Mouse (Mus musculus): ENCODE data around the gene Zfp503. TPM values are rescaled to one million over a fixed set of nuclear protein-coding genes. Genes with fewer than 3 reads are reported as not detected.

Zfp503 gene
- polyA plus RNA-seq, 1 experiment = 6.8 TPM

DNA sequence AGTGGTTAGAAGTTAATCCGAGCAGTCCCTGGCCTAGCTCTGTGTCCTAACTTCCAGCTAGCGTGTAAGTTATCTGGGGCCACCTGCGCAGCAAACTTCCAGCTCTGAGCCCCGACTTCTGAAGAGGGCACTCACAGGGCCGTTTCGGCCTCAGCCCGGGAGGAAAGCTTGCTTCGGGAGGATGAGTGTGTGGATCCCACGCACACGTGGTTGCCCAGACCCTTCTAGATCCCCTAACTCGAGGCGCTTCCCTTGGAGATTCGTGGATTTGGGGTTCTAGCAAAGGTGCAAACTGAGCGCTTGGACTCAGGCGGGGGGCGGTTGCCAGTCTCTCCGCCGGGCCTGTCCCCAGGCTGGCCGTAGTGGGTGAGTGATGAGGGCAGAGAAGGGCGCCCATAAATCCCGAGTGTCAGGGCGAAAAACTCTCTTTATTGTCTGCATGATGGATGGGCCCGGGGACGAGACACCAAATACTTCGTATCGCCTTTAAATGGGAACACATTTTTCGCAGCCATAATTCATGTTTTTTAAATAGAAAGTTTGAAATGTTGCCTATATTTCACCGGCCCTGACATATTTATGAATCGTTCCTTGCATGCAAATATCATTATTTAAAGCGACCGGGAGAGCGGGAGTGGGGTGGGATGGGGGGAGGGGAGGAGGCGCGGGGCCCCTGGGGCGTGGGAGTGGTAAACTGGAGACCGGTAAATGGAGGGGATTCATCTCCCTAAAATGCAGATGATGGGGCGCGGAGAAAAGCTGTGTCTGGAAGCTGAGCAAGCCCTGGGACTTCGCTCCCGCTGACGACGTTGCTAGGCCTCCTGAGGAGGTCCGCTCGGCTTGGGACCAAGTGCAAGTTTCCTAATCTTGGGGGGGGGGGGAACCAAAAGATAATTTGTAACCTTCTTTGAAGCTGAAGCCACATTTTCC is 4.9 kb upstream of the Zfp503 start:
- no peak for DNase-seq (ENCODE audit: low read depth, low spot score)
- WGBS = 18% methylated on average over 44 of the region's 44 CpGs

DNA sequence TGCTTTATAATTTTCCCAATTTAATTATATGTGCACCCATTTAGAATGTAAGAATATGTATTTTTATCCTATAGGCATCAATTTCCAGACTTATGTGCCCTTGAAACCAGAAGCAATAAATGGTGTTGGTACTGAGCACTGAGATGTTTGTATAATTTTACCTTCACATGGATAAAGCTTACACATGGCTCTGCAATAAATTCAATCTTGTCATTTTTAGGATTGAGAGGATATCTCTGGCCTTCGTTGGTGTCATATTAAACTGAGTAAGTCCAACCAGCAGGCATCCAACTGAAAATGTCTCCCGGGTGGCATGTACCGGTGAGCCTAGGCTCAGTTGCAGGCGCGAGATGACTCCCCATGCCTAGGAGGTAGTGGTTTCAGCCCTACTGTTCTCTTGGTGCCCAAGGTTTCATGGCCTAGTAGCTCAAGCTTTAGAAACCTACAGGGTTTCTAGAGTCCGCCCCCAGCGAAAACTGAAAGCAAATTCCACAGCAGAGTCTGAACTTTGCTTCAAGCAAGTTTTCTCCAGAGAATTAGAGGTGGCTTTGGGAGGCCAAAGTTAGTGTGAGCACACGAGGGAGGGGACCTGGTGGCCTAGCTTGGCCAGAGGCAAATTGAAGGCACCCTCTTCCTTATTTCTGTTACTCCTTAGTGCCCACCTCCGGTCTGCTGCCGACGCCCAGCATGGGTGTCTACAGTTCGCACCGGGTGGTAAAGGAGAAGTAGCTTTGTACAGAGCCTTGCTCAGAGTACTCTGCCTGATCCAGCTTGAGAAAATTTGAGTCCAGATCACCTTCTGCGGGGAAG is 4.1 kb upstream of the Zfp503 start:
- no peak for DNase-seq (ENCODE audit: low read depth, low spot score)
- WGBS = 36% methylated on average over 14 of the region's 14 CpGs

DNA sequence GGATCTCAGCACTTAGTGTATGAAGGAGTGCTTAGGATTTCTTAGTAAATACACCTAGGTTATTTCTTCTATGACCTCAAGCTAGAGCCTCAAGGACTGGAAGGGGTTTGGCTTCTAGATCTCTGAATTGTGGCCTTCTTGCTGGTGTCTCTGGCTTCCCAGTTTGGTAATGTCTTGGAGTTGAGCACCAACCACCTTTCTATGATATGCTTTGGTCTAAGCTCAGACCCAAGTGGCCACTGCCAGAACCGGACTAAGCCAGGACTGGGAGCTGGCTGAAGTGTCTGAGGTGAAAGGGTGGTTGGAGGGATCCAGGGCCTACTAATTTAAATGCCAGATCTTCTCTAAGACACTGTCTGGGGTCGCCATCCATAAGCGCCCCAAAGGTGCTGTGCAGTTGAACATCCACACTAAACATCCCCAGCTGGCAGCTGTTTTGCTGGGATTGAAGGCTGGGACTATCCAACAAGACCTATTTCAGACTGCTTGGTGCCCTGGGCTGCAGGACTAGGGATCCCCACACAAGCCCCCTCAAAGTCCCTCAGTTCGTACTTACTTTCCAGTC is 3.0 kb upstream of the Zfp503 start:
- DNase-seq (ENCODE audit: low read depth, low spot score) = no peak
- 88% methylated on average over 4 of the region's 4 CpGs for WGBS

DNA sequence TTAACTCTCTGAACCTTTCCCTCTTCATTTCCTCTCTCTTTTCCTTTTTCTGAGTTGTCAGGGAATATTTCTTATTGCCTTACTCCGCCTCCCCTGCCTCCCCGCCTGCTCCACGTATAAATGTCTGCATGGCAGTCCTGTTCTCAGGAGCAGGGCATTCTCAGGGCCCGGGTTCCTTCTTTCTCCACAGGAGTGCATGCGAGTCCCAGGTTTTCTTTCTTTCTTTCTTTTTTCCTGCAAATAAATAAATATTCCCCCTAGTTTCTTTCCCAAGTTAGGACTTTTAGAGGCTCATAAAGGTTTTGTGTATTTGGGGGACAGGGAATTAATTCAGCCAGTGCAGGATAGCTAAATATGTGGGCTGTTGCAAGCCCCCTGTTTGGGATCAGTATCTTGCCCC is 2.5 kb upstream of the Zfp503 start:
- WGBS = 32% methylated on average over 5 of the region's 5 CpGs
- no peak for DNase-seq (ENCODE audit: low read depth, low spot score)

DNA sequence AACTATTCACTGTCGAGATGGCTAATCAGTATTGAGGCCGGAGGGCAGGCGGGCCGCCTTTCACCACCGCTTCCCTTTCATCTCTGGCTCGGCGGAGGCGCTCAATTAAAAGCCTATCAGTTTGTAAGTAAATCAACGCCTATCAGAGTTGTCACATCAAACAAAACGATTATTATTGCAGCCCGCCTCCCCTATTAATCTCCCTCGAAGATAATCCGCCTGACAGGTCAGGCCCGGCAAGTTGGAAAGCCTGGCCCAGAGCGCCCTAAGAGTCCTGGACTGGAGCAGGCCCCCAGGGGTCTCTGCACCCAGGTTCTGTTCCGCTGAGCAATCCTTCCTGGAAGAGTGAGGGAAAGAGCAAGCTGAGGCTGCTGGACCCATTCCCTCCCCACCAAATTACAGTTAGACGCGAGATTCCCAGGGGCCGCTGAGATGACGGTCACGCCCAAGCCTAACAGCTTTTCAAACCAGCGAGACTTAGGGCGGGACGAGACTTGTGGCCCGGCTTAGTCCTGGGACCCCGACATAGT is 1.9 kb upstream of the Zfp503 start:
- WGBS = 12% methylated on average over 26 of the region's 26 CpGs
- DNase-seq (ENCODE audit: low read depth, low spot score) = no peak

DNA sequence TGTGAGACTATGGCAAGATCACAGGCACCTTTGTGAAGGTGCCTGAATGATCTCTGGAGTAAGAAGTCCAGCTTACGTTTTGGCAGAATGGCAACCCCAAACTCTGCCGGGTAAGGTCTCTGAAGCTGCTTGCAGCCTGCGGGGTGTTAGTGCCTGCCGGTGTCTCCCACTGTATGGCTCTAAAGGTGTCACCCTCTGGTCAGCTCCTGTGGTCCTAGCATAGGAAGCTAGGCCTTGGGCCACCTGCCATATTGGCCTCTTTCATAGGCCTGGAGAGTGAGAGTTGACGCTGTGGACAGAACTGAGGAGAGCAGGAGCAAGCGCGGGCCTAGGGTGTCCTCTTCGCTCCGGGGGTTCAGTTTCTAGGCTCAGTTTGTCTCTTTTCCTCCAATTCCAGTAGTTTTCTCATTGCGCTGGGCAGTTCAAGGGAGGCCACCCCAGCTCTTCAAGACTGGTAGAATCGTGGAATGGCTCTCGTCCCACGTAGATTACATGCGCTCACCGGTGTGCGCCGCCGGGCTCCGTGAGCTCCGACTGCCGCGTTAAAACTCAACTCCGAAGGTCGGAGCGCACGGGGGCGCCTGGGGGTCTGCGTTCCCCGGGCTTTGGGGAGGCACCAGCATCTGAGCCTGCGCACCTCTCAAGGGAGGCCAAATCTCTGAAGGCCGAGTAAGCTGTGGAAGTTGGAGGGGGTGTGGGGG is 1.1 kb upstream of the Zfp503 start:
- 22% methylated on average over 31 of the region's 31 CpGs for WGBS
- DNase-seq (ENCODE audit: low read depth, low spot score) = no peak

DNA sequence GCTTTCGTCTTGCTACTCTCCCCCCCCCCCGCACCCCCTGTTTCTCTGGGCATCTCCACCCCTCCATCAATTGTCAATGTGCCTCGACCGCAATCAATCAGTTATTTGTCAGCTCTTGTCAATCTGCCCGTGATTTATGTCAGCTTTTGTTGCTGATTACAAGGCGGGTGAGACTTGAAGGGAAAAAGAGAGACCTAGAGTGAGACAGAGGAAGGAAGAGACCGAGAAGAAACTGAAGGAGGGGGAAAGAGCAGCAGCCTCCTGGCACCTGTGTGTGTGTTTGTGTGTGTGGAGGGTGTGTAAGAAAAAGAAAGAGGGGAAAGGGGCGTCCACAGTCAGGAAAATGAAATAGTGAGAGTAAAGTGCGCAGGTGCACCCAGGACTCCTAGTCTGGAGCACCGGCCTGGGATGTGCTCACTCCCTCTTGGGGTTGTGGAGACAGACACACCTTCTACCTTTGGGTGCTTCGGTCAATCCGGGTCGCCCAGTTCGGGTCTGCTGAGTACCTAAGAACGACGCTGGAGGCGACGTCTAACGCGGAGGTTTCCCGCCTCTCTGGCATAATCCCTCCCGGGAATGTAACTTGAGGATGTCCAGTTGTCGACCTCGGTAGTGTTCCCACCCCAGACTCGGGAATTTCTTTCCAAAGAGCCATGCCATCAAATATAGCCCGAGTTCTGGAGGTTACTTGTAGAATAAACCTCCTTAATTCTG is 667 bp downstream of the Zfp503 start:
- under 1% methylated on average over 26 of the region's 26 CpGs for WGBS
- DNase-seq (ENCODE audit: low read depth, low spot score) = no peak

DNA sequence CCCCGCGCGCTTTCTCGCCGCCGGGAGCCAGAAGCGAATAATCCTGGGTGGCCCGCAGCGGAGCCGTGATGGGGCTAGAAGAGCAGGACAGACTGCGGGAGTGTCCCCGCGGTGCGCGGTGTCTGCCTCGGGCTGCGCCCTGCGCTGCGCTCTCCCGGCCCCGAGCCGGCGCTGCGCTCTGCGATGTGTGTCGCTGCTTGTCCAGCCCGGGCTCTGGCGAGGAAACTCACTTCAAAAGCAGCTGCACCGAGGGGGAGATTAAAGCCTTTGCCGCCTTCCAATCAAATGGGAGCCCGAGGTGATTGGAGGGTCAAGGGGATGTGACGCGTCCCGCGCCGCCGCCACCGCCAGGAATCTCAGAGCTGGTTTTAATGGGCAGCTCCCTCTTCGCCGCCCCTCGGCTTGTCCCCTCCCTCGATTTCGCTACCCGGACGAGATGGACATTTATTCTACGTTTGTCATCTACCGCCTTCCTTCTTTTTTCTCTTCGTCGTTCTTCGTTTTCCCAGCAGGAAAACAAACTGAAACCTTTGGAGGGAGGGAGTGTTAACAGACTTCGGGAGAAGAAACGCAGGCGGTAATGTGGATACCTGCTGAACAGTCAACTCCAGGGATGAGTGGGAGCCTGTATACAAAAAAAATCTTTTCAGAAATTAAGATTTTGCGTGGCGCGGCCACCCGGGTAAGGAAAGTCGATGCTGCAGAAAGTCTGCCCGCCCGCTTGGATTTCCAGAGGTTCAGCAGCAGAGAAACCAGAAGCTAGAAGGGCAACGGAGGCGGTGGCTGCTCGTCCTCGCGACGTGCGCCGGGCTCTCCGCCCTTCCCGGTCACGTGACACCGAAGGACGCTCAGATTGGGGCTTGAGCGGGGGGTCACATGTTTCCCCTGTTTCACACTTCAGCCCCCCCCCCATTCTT is 1.5 kb downstream of the Zfp503 start:
- WGBS = under 1% methylated on average over 74 of the region's 74 CpGs
- DNase-seq (ENCODE audit: low read depth, low spot score) = no peak

DNA sequence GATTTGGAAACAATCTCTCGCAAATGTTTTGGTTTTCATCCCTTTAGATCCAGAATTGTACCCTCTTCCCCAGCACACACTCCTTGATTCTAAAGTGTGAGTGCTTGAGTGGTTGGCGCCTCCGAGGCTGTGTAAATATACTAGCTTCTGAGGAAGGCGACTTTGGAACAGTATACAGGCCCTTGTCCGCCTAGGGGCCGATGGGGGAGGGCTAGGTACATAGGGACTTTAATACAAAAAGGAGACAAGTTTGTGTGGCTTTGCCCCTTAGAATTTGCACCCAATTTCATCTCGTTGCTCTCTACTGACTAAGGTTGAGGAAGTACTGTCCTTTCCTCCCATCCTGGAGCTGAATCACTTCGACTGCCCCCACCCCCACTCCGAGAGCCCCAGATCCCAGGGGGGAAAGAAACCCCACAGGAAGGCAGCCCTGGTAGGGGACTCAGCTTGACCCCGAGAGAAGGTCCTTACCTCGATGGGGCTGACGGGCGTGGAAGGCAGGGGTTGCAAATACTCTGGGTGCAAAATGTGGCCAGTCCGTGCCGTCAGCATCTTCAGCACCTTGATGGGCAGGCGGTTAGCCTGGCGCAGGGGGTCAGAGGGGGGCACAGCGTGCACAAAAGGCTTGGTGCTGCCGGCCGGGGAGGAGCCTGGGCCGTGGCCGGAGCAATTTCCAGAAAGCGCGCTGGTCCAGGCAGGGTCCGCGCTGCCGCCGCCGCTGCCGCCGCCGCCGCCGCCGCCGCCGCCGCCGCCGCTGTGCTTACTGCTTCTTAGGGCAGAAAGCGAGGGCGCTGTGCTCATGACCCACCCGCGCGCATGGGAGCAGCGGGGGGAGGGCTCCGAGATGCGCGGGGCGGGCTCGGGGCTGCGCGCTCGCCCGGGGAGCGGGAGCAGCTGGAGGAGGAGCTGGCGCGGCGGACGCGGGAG is 2.4 kb downstream of the Zfp503 start:
- WGBS = 2% methylated on average over 59 of the region's 61 CpGs
- DNase-seq (ENCODE audit: low read depth, low spot score) = no peak

DNA sequence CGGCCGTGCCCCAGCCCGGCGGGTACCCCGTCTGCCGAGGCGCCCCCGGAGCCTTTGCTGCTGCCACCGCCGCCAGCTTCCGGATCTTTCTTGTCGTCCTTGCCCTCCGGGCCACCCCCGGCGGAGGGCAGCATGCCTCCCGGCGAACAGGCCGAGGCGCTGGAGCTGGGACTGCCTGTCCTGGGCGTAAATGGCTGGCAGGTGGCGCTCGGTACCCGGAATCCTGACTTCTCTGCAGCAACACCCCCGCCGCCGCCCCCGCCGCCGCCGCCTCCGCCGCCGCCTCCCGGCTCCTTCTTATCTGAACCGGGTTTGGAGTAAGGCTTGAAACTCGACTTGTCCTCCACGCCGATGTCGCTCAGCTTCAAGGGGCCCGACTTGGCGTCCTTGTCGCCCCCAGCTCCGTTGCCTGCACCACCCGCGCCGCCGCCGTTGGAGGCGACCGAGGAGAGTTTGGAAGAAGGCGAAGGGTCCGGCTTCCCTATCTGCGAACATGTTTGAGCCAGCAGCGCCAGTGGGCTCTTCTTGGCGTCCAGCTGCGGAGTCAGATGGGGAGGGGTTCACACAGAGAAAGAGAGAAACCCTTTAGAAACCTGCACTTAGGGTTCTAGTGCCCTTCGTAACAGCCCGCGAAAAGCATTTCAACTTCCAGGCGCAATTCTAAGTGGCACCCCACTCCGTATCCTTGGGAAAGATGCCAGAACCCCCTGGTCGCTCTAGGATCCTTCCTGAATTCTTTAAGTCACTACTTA is 3.2 kb downstream of the Zfp503 start:
- DNase-seq (ENCODE audit: low read depth, low spot score) = no peak
- under 1% methylated on average over 62 of the region's 62 CpGs for WGBS

DNA sequence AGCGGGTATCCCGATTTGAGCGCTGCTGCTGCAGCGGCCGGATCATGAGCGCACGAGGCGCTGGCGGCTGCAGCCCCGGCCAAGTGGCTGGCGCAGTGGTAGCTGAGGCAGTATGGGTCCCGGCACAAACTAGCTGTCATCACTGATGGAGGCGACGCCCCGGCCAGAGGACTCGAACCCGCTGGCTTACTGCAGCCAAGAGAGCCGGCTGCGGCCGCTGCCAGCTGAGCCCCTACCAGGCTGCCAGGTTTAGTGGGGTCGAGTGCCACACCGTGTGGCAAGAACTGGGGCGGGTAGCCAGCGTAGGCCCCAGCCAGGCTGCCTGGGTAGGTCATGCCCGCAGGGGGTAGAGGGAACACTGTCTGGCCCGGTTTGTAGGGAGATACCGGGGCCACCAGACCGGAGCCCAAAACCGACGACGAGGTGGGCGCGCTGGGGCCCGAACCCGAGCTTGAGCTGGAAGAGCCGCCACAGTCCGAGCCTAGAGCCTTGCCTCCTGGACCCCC is 3.9 kb downstream of the Zfp503 start:
- 31% methylated on average over 37 of the region's 37 CpGs for WGBS
- no peak for DNase-seq (ENCODE audit: low read depth, low spot score)

DNA sequence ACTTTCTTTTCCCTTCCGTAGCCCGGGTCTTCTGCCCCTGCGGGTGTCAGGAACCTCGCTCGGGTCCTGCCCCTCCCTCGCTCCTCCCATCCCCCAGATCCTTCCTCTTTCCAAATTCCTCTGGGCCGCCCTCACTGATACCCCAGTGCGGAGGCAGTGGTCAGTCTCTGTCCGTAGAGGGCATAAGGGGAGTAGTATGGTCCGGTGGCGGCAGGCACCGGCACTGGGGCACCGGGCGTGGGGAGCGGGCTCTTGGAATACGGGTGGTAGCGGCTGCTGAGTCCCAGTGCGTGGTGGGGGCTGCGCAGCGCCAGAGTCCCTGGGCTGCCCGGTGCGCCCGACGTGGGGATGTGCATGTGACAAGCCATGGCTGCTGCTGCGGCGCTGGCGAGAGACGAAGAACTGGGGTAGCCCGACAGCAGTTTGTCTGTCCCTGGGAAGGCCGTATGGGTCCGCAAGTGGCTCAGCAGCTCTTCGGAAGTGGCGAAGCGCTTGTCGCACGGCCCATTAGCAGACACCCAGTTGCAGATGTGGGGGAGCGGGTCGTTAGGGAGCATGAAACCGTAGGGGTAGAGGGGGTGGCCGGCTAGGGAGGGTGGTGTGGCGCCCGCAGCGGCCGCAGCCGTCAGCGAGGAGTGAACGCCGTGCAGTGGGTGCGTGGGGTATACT is 4.5 kb downstream of the Zfp503 start:
- no peak for DNase-seq (ENCODE audit: low read depth, low spot score)

DNA sequence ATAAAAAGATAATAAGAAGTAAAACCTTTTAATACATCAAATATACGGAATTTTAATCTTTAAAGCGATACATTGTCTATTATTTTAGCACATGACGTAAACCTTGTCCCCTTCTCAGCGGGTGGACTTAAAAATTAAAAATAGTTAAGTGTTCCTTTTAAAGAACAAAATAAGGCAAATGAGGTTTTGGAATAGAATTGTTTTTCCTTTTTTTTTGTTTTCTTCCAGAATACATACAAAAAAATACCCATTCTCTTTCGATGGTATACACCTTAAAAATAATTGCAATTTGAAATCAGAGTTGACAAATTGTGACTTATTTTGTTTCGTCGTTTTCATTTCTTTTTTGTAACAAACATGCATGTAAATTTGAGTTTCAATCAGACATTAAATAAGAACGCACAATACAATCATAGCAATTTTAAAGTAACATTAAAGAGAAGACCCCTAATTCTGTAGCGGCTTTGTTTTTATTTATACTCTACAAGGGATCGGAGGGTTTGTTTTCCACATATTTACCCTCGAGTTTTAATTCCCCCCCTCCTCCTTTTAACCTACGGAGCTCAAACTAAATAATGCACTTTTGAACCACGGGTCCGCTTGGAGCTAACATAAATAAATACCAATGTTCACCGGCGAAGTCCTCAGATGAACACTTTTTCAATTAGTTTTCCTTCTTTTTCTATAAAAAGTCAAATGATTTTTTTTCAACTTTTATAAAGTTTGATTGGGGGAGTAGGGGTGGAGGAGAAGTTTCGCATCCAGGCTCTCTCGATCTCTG is 5.3 kb downstream of the Zfp503 start:
- 56% methylated on average over 18 of the region's 18 CpGs for WGBS
- no peak for DNase-seq (ENCODE audit: low read depth, low spot score)

More for the DNA sequence above, 4.5 kb downstream of the Zfp503 start:
- WGBS = 53% methylated on average over 49 of the region's 49 CpGs

DNA sequence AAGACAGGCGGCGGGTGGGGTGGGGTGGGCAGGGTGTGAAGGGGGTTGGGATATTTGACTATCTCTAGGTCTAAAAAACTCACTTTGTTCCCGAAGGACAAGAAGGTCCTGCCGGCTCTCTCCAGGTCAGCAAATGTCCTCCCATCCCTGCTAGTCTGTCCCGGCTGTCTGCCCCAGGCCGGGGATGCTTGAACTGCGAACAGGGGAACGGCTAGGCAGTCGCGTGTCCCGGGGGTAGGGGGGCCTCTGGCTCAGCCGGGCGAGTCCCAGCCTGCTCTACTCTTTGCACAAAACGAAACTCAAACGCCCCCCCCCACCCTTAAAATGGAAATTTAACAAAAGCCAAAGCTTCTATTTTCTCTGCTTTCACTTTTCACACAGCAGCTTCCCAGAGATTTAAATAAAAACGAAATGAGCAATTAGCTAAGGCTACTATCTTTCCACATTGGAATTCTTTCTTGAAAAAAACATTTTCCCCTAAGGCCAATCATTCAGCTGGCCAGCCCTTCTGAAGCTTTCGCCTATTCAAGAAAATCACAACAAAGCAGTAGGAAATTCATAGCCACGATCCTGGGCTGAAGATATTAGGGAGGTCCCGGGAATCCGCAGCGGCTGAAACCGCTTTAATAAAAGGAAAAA is 6.0 kb downstream of the Zfp503 start:
- DNase-seq (ENCODE audit: low read depth, low spot score) = no peak
- 34% methylated on average over 22 of the region's 22 CpGs for WGBS
